Mouse (Mus musculus): ENCODE measurements around the gene Smarca2. TPM values are rescaled to one million over a fixed set of nuclear protein-coding genes. Genes with fewer than 3 reads are reported as not detected.

Gene Smarca2
- polyA plus RNA-seq (2012; rRNA removed) = 3.0 and 5.3 TPM in 2 replicates
- polyA plus RNA-seq (2014; fragmentation: Nextera tagmentation; extraction: Ambion mirVana) = 2.0 and 3.3 TPM in 2 replicates

- no peaks in the 10 kb centered on the region for H3K9me3 ChIP-seq (ENCODE audit: control insufficient read depth, low read length)
- ATAC-seq (ENCODE audit: insufficient read depth) (peak; percentile 90), DNase-seq (ENCODE audit: low read depth in 3 of 3, low spot score in 3 of 3) (peak; percentile 71 to 78 (median 73))
- H3K4me2 ChIP-seq (ENCODE audit: low read depth) = peak within 1 kb of the TSS; percentile 93
- H3K27me3 ChIP-seq (ENCODE audit: control insufficient read depth, insufficient read depth, low read length) = peaks cover 32% of the 10 kb centered on the region
- TF ChIP-seq EP300 (IDR thresholded peaks at IDR 0.05; ENCODE audit: low read depth) (no peak), CTCF (IDR thresholded peaks at IDR 0.05; ENCODE audit: low read depth) (no peak)
- H3K27ac ChIP-seq = no peak within 1 kb of the TSS
- no peaks in the 10 kb centered on the region for H3K36me3 ChIP-seq (replicated peaks; ENCODE audit: control insufficient read depth, insufficient read depth, low read depth)
- H3K9ac ChIP-seq (replicated peaks) = peak within 1 kb of the TSS; percentile 50
- peak within 1 kb of the TSS; percentile 56 to 66 for H3K4me3 ChIP-seq (ENCODE audit: insufficient read depth in 1 of 2, low read depth in 2 of 2, low read length in 2 of 2)
- peaks cover 0 to 3% of the 10 kb centered on the region in 2 experiments; a peak in 1 of 4 replicates for H3K4me1 ChIP-seq (replicated peaks; ENCODE audit: control insufficient read depth in 2 of 2, insufficient read depth in 2 of 2, low read length in 1 of 2)
- under 1% methylated on average over 45 of the region's 45 CpGs for WGBS (ENCODE audit: insufficient replicate concordance)
Observed at GRCm38 (mm10) chr19:26604755-26605300, at the start of gene Smarca2. Gene Smarca2 (plus strand): TSS chr19:26605050.

DNA sequence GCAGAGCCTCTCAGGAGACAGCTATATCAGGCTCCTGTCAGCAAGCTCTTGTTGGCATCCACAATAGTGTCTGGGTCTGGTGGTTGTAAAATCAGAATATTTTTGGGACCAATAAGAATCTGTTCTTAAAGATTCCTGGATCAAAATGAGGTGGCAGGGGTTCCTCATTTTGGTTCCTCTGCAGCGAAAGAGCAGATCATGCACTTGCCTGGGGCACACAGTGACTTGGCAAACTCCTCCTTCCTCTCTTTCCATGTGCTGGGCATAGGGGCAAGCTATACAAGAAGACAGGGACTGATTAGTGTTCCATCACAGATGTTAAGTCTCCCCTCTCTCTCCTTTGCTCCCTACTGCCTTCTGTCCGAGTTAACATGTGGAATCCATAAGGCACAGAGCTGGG is 40.0 kb upstream of the Smarca2 start:
- Histone ChIP-seq H3K9me3 (ENCODE audit: control insufficient read depth, low read length) (no peaks in the 10 kb centered on the region), H3K9ac (replicated peaks) (no peak overlapping the region), H3K27me3 (ENCODE audit: control insufficient read depth, insufficient read depth, low read length) (no peaks in the 10 kb centered on the region), H3K4me2 (ENCODE audit: low read depth) (no peak overlapping the region), H3K4me3 (ENCODE audit: insufficient read depth in 1 of 2, low read depth in 2 of 2, low read length in 2 of 2) (no peak overlapping the region), H3K36me3 (replicated peaks; ENCODE audit: control insufficient read depth, insufficient read depth, low read depth) (no peaks in the 10 kb centered on the region), H3K27ac (no peak overlapping the region), H3K4me1 (replicated peaks; ENCODE audit: control insufficient read depth in 2 of 2, insufficient read depth in 2 of 2, low read length in 1 of 2) (no peaks in the 10 kb centered on the region)
- no peak for TF ChIP-seq EP300 (IDR thresholded peaks at IDR 0.05; ENCODE audit: low read depth)
- TF ChIP-seq CTCF (IDR thresholded peaks at IDR 0.05; ENCODE audit: low read depth) = no peak
- ATAC-seq (ENCODE audit: insufficient read depth) = no peak
- no peak for DNase-seq (ENCODE audit: low read depth in 3 of 3, low spot score in 3 of 3)
- WGBS (ENCODE audit: insufficient replicate concordance) = 42% methylated on average over 2 of the region's 2 CpGs

- WGBS (ENCODE audit: insufficient replicate concordance) = 71% methylated on average over 9 of the region's 9 CpGs
- Histone ChIP-seq H3K27ac (no peak overlapping the region), H3K4me1 (replicated peaks; ENCODE audit: control insufficient read depth in 2 of 2, insufficient read depth in 2 of 2, low read length in 1 of 2) (no peaks in the 10 kb centered on the region), H3K9me3 (ENCODE audit: control insufficient read depth, low read length) (no peaks in the 10 kb centered on the region), H3K9ac (replicated peaks) (no peak overlapping the region), H3K36me3 (replicated peaks; ENCODE audit: control insufficient read depth, insufficient read depth, low read depth) (no peaks in the 10 kb centered on the region), H3K4me3 (ENCODE audit: insufficient read depth in 1 of 2, low read depth in 2 of 2, low read length in 2 of 2) (no peak overlapping the region), H3K27me3 (ENCODE audit: control insufficient read depth, insufficient read depth, low read length) (no peaks in the 10 kb centered on the region), H3K4me2 (ENCODE audit: low read depth) (no peak overlapping the region)
- no peak for DNase-seq (ENCODE audit: low read depth in 3 of 3, low spot score in 3 of 3)
- no peak for ATAC-seq (ENCODE audit: insufficient read depth)
- TF ChIP-seq EP300 (IDR thresholded peaks at IDR 0.05; ENCODE audit: low read depth) (no peak), CTCF (IDR thresholded peaks at IDR 0.05; ENCODE audit: low read depth) (no peak)
Observed at GRCm38 (mm10) chr19:26566109-26566508, 38.7 kb upstream of the Smarca2 start.

DNA sequence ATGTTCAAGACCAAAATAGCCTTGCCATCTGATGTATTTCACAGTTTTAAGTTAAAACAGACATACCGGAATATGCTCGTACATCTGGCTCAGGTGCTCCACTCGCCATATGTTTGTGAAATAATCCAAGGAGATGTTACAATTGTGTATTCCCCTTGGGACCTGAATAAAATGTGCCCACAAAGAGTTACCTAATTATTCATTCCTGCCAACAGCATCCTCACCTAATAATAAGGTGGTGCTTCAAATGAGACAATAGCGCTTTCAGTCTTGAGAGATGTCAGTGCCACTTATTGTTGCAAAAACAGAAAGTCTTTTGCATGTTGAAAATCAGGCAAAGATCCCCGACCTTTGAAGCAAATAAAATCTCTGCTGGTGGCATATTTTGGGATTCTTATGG is 36.6 kb upstream of the Smarca2 start:
- no peak for ATAC-seq (ENCODE audit: insufficient read depth)
- H3K27ac ChIP-seq = no peak overlapping the region
- H3K9ac ChIP-seq (replicated peaks) = no peak overlapping the region
- 62% methylated on average over 5 of the region's 5 CpGs for WGBS (ENCODE audit: insufficient replicate concordance)
- H3K4me3 ChIP-seq (ENCODE audit: insufficient read depth in 1 of 2, low read depth in 2 of 2, low read length in 2 of 2) = no peak overlapping the region
- no peak for TF ChIP-seq CTCF (IDR thresholded peaks at IDR 0.05; ENCODE audit: low read depth)
- TF ChIP-seq EP300 (IDR thresholded peaks at IDR 0.05; ENCODE audit: low read depth) = no peak
- H3K4me2 ChIP-seq (ENCODE audit: low read depth) = no peak overlapping the region
- H3K27me3 ChIP-seq (ENCODE audit: control insufficient read depth, insufficient read depth, low read length) = no peaks in the 10 kb centered on the region
- no peak for DNase-seq (ENCODE audit: low read depth in 3 of 3, low spot score in 3 of 3)
- H3K4me1 ChIP-seq (replicated peaks; ENCODE audit: control insufficient read depth in 2 of 2, insufficient read depth in 2 of 2, low read length in 1 of 2) = no peaks in the 10 kb centered on the region
- no peaks in the 10 kb centered on the region for H3K9me3 ChIP-seq (ENCODE audit: control insufficient read depth, low read length)
- H3K36me3 ChIP-seq (replicated peaks; ENCODE audit: control insufficient read depth, insufficient read depth, low read depth) = no peaks in the 10 kb centered on the region

- ATAC-seq (ENCODE audit: insufficient read depth) (no peak), DNase-seq (ENCODE audit: low read depth in 3 of 3, low spot score in 3 of 3) (no peak)
- Histone ChIP-seq H3K4me2 (ENCODE audit: low read depth) (no peak overlapping the region), H3K4me3 (ENCODE audit: insufficient read depth in 1 of 2, low read depth in 2 of 2, low read length in 2 of 2) (no peak overlapping the region), H3K9ac (replicated peaks) (no peak overlapping the region), H3K4me1 (replicated peaks; ENCODE audit: control insufficient read depth in 2 of 2, insufficient read depth in 2 of 2, low read length in 1 of 2) (no peaks in the 10 kb centered on the region), H3K27ac (no peak overlapping the region), H3K9me3 (ENCODE audit: control insufficient read depth, low read length) (no peaks in the 10 kb centered on the region), H3K27me3 (ENCODE audit: control insufficient read depth, insufficient read depth, low read length) (no peaks in the 10 kb centered on the region), H3K36me3 (replicated peaks; ENCODE audit: control insufficient read depth, insufficient read depth, low read depth) (no peaks in the 10 kb centered on the region)
- TF ChIP-seq CTCF (IDR thresholded peaks at IDR 0.05; ENCODE audit: low read depth) = no peak
- no peak for TF ChIP-seq EP300 (IDR thresholded peaks at IDR 0.05; ENCODE audit: low read depth)
- 67% methylated on average over 5 of the region's 5 CpGs for WGBS (ENCODE audit: insufficient replicate concordance)
Observed at GRCm38 (mm10) chr19:26568941-26569340, 35.9 kb upstream of the Smarca2 start.

Data from liver, embryonic 14.5 days (tissue).